Mouse (Mus musculus): ENCODE results near the gene Muc3. TPM values are rescaled to one million over a fixed set of nuclear protein-coding genes. Genes with fewer than 3 reads are reported as not detected.
"Not testable (repeated sequence)": the region's sequence is repeated elsewhere in the genome, so short reads cannot be mapped to it uniquely, and the experiment has no call there.

Gene Muc3
- not detected for total RNA-seq (2021)
- not detected in 2 replicates for polyA plus RNA-seq (2012; rRNA removed)
- long read RNA-seq, result 0 reads

GRCm38 (mm10) chr5:137149272-137149882, at the start of gene Muc3:
Gene Muc3, minus strand, starts transcription at chr5:137149322.
- not testable (repeated sequence) for DNase-seq

GRCm38 (mm10) chr5:137194488-137195120, 45.5 kb upstream of the Muc3 start:
- no peak for DNase-seq

GRCm38 (mm10) chr5:137193279-137193952, 44.3 kb upstream of the Muc3 start:
- no peak for DNase-seq

- DNase-seq, result peak; percentile 6
Observed at GRCm38 (mm10) chr5:137189326-137189725, 40.2 kb upstream of the Muc3 start.

GRCm38 (mm10) chr5:137185362-137185761, 36.2 kb upstream of the Muc3 start:
- DNase-seq, result no peak

GRCm38 (mm10) chr5:137179646-137180374, 30.7 kb upstream of the Muc3 start:
- DNase-seq, result no peak

- no peak for DNase-seq
Observed at GRCm38 (mm10) chr5:137173967-137174366, 24.8 kb upstream of the Muc3 start.

GRCm38 (mm10) chr5:137172591-137172990, 23.5 kb upstream of the Muc3 start:
- DNase-seq, result no peak

GRCm38 (mm10) chr5:137171478-137171877, 22.4 kb upstream of the Muc3 start:
- no peak for DNase-seq

GRCm38 (mm10) chr5:137170836-137171380, 21.8 kb upstream of the Muc3 start:
- DNase-seq, result no peak

GRCm38 (mm10) chr5:137167539-137167938, 18.4 kb upstream of the Muc3 start:
- no peak for DNase-seq

GRCm38 (mm10) chr5:137166012-137166411, 16.9 kb upstream of the Muc3 start:
- no peak for DNase-seq

GRCm38 (mm10) chr5:137161853-137162252, 12.7 kb upstream of the Muc3 start:
- DNase-seq, result no peak

GRCm38 (mm10) chr5:137159461-137159860, 10.3 kb upstream of the Muc3 start:
- peak; percentile 6 for DNase-seq

- no peak for DNase-seq
Observed at GRCm38 (mm10) chr5:137153289-137153688, 4.2 kb upstream of the Muc3 start.

- DNase-seq, result no peak
Observed at GRCm38 (mm10) chr5:137152623-137153022, 3.5 kb upstream of the Muc3 start.

GRCm38 (mm10) chr5:137140836-137141235, 8.3 kb downstream of the Muc3 start:
- no peak for DNase-seq

- no peak for DNase-seq
Observed at GRCm38 (mm10) chr5:137138977-137139376, 10.1 kb downstream of the Muc3 start.

GRCm38 (mm10) chr5:137134959-137135358, 14.2 kb downstream of the Muc3 start:
- DNase-seq, result peak; percentile 27

- peak; percentile 57 for DNase-seq
Observed at GRCm38 (mm10) chr5:137131490-137131889, 17.6 kb downstream of the Muc3 start.

GRCm38 (mm10) chr5:137129281-137129680, 19.8 kb downstream of the Muc3 start:
- no peak for DNase-seq

GRCm38 (mm10) chr5:137123516-137123915, 25.6 kb downstream of the Muc3 start:
- no peak for DNase-seq
